Mouse (Mus musculus): Measurements from ENCODE around the gene Cep85l. TPM values are rescaled to one million over a fixed set of nuclear protein-coding genes. Genes with fewer than 3 reads are reported as not detected.
A peak's percentile ranks its signal among the peaks of the same experiment; 100 is the strongest.

The Cep85l gene
- polyA plus RNA-seq, 1 experiment from 2014 or later: 3.9 TPM

DNA sequence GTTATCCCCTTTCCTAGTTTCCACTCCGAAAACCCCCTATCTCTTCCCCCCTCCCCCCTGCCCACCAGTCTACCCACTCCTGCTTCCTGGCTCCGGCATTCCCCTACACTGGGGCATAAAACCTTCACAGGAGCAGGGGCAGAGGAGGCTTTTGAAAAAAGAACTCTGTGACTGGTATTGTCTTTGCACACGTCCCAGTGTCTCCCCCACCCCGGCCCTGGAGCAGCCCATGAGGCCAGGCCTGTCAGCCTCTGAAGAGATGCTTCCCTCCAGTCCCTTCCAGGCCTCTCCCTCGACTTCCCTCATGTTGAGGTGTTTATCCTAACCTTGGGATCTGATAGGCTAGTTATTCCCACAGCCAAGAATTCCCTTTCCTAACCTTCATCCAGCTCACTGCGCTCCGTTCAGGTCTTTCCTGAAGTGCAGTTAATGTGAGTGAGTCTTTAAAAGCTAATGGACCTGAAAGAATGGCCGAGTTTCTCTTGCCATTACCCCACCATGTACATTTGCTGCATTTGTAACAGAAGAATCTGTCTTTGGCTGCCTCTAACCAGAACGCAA, 36.5 kb upstream of the Cep85l start:
- Histone ChIP-seq H3K27me3 (ENCODE audit: control insufficient read depth, insufficient read depth, low read depth, low read length) (no peaks in the 10 kb centered on the region), H3K4me1 (ENCODE audit: control insufficient read depth, insufficient read depth, low read length) (peaks cover 8% of the 10 kb centered on the region), H3K9me3 (replicated peaks; ENCODE audit: control insufficient read depth, low read length, poor library complexity, severe bottlenecking) (no peaks in the 10 kb centered on the region), H3K27ac (ENCODE audit: low read length) (no peak overlapping the region), H3K4me2 (ENCODE audit: low read length) (no peak overlapping the region), H3K36me3 (ENCODE audit: control insufficient read depth, insufficient read depth, low read length) (no peaks in the 10 kb centered on the region), H3K9ac (ENCODE audit: low read depth, low read length) (no peak overlapping the region), H3K4me3 (ENCODE audit: low read depth, low read length) (no peak overlapping the region)
- ATAC-seq: no peak
- WGBS: 57% methylated on average over 9 of the region's 9 CpGs

DNA sequence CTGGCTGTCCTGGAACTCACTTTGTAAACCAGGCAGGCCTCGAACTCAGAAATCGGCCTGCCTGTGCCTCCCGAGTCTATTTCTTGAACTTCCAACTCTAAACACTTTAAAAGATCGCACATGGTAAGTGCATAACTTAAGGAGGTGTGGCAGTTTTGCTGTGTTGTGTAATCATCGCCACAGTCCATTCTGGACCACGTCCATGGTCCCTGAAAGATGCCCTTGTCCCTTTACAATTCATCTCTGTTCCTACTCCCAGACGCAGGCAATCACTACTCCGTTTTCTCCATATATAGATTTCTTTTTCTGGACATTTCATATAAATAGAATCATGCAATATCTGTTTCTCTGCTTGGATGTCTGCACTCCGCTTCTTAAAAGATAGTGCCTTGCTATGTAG, 35.5 kb upstream of the Cep85l start:
- Histone ChIP-seq H3K9me3 (replicated peaks; ENCODE audit: control insufficient read depth, low read length, poor library complexity, severe bottlenecking) (no peaks in the 10 kb centered on the region), H3K27me3 (ENCODE audit: control insufficient read depth, insufficient read depth, low read depth, low read length) (no peaks in the 10 kb centered on the region), H3K4me3 (ENCODE audit: low read depth, low read length) (no peak overlapping the region), H3K4me2 (ENCODE audit: low read length) (no peak overlapping the region), H3K36me3 (ENCODE audit: control insufficient read depth, insufficient read depth, low read length) (no peaks in the 10 kb centered on the region), H3K4me1 (ENCODE audit: control insufficient read depth, insufficient read depth, low read length) (peaks cover 8% of the 10 kb centered on the region), H3K27ac (ENCODE audit: low read length) (no peak overlapping the region), H3K9ac (ENCODE audit: low read depth, low read length) (no peak overlapping the region)
- no peak for ATAC-seq
- WGBS: 90% methylated on average over 9 of the region's 9 CpGs

DNA sequence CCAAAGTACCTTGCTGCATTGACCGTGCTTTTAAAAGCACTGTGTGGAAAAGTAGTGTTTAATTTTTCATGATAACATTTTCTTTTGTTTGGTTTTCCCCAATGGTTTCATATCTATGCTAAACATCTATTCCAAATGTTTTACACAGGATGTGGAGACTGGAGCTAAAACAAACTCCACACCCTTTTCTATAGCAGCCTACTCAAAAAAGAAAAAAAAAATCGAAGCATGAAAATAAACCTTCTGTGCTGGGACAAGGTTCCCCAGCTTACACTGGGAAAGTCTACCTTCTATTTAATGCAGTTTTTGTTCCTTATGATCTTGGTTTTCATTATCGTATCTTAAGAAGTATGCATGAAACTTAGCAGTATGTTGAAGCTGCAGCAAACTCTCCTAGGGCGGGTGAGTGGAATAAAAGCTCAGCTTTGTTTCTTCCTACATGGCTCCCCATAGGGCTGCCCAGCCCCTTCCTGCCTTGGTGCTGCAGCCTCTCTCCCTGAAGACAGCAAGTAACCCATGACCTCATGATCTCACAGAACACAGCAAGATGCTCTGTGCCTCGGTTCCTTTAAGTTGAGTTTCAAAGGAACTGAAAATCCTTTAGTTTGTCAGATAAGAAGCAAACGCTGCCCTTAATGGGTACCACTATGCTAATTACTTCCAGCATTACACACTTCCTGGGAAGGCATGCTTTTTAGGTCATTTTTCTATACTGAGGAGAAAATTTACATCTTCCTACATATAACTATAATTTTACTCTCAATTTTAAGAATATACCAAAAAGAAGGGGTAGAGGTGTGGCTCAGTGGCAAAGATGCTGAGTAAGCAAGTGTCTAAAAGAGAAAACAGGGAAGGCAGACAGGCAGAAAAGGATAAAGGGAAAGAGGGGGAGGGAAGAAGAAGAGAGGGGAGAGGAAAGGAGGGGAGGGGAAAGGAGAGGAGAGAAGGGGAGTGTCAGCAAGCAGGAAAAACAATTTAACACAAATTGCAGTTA, 34.6 kb upstream of the Cep85l start:
- Histone ChIP-seq H3K36me3 (ENCODE audit: control insufficient read depth, insufficient read depth, low read length) (no peaks in the 10 kb centered on the region), H3K4me2 (ENCODE audit: low read length) (no peak overlapping the region), H3K9ac (ENCODE audit: low read depth, low read length) (no peak overlapping the region), H3K4me1 (ENCODE audit: control insufficient read depth, insufficient read depth, low read length) (peaks cover 8% of the 10 kb centered on the region), H3K9me3 (replicated peaks; ENCODE audit: control insufficient read depth, low read length, poor library complexity, severe bottlenecking) (no peaks in the 10 kb centered on the region), H3K4me3 (ENCODE audit: low read depth, low read length) (no peak overlapping the region), H3K27ac (ENCODE audit: low read length) (peak overlapping the region; percentile 58; the same call in 1 of the 2 replicates), H3K27me3 (ENCODE audit: control insufficient read depth, insufficient read depth, low read depth, low read length) (no peaks in the 10 kb centered on the region)
- peak; percentile 71 for ATAC-seq
- 29% methylated on average over 6 of the region's 6 CpGs for WGBS

DNA sequence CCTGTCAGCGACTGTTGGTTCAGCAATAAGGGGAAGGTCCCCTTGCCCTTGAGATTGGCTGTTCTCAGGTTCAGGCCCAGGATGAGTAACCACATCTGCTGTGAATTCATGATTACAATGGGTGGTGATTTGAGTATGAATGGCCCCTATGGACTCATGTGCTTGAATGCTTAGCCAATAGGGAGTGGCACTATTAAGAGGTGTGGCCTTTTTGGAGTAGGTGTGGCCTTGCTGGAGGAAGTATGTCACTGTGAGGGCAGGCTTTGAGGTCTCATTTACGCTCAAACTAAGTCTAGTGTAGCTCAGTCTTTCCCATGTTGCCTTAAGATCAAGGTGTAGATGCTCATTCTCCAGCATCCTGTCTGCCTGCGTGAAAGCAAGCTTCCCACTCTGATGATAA, 33.2 kb upstream of the Cep85l start:
- no peak overlapping the region for H3K9ac ChIP-seq (ENCODE audit: low read depth, low read length)
- no peaks in the 10 kb centered on the region for H3K36me3 ChIP-seq (ENCODE audit: control insufficient read depth, insufficient read depth, low read length)
- H3K9me3 ChIP-seq (replicated peaks; ENCODE audit: control insufficient read depth, low read length, poor library complexity, severe bottlenecking): no peaks in the 10 kb centered on the region
- no peak overlapping the region for H3K4me2 ChIP-seq (ENCODE audit: low read length)
- H3K27me3 ChIP-seq (ENCODE audit: control insufficient read depth, insufficient read depth, low read depth, low read length): no peaks in the 10 kb centered on the region
- H3K4me1 ChIP-seq (ENCODE audit: control insufficient read depth, insufficient read depth, low read length): peaks cover 8% of the 10 kb centered on the region
- no peak overlapping the region for H3K4me3 ChIP-seq (ENCODE audit: low read depth, low read length)
- no peak overlapping the region for H3K27ac ChIP-seq (ENCODE audit: low read length)
- 86% methylated on average over 3 of the region's 3 CpGs for WGBS
- ATAC-seq: no peak

DNA sequence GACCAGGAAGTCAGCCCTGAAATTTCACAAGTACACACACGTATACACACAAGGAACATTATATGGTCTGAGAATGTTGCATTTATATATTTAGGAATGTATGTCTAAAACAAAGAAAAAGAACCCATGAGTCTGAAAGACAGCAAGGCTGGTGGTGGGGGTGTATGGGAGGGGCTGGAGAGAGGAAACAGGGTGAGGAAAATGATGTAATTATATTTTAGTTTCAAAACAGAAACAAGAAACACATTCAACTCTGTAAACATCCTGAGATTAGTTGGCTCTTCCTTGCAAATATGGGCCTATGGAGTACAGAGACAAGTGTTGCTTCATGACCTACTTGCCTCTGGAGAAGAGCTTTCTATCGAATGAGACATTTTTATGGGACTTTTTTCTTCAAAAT, 32.4 kb upstream of the Cep85l start:
- no peak overlapping the region for H3K4me3 ChIP-seq (ENCODE audit: low read depth, low read length)
- H3K4me1 ChIP-seq (ENCODE audit: control insufficient read depth, insufficient read depth, low read length): peaks cover 8% of the 10 kb centered on the region
- no peaks in the 10 kb centered on the region for H3K36me3 ChIP-seq (ENCODE audit: control insufficient read depth, insufficient read depth, low read length)
- H3K9me3 ChIP-seq (replicated peaks; ENCODE audit: control insufficient read depth, low read length, poor library complexity, severe bottlenecking): no peaks in the 10 kb centered on the region
- H3K27me3 ChIP-seq (ENCODE audit: control insufficient read depth, insufficient read depth, low read depth, low read length): no peaks in the 10 kb centered on the region
- no peak overlapping the region for H3K4me2 ChIP-seq (ENCODE audit: low read length)
- H3K9ac ChIP-seq (ENCODE audit: low read depth, low read length): no peak overlapping the region
- WGBS: 84% methylated on average over 2 of the region's 2 CpGs
- H3K27ac ChIP-seq (ENCODE audit: low read length): no peak overlapping the region
- ATAC-seq: no peak

DNA sequence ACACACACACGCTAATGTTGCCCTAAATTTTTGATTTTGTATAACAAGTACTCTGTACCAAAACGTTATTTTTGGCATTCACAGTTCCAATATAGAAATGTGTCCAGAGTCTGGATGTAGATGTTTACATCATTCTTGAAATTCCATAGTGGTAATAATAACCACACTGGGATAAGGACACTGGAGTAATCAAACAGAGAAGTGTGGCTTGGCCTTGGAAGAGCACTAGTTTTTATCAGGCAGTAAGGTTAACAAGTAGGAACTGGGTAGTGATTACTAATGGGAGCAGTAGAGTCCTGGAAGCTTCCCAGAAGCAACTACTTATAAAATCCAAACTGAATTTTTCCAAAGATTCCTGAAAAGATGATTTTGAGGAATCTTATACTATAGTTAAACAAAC, 31.1 kb upstream of the Cep85l start:
- WGBS: 71% methylated on average over 2 of the region's 2 CpGs
- peaks cover 8% of the 10 kb centered on the region for H3K4me1 ChIP-seq (ENCODE audit: control insufficient read depth, insufficient read depth, low read length)
- ATAC-seq: no peak

DNA sequence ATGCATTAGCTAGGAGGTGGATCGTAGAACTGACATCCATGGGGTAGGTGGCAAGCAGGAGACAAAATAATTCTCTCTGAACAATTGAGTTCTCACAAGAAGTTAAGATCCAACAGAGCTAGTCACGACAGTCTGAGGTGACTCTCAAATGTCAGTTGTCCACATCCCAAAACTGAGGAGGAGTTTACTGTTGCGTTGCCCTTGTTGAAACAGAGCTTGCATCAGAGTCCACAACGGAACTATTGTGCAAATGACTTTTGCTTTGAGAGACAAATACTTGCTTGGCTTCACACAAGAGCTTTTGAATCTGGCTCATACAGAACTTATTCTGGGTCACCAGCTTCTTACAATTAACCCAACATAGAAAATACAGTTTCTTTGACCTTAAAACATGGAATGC, 27.7 kb upstream of the Cep85l start:
- no peak overlapping the region for H3K27ac ChIP-seq (ENCODE audit: low read length)
- H3K36me3 ChIP-seq (ENCODE audit: control insufficient read depth, insufficient read depth, low read length): no peaks in the 10 kb centered on the region
- H3K9me3 ChIP-seq (replicated peaks; ENCODE audit: control insufficient read depth, low read length, poor library complexity, severe bottlenecking): no peaks in the 10 kb centered on the region
- H3K4me2 ChIP-seq (ENCODE audit: low read length): no peak overlapping the region
- WGBS: 84% methylated on average over 4 of the region's 4 CpGs
- no peaks in the 10 kb centered on the region for H3K4me1 ChIP-seq (ENCODE audit: control insufficient read depth, insufficient read depth, low read length)
- no peak overlapping the region for H3K9ac ChIP-seq (ENCODE audit: low read depth, low read length)
- no peak overlapping the region for H3K4me3 ChIP-seq (ENCODE audit: low read depth, low read length)
- no peaks in the 10 kb centered on the region for H3K27me3 ChIP-seq (ENCODE audit: control insufficient read depth, insufficient read depth, low read depth, low read length)
- ATAC-seq: no peak

More for the DNA sequence above, 31.1 kb upstream of the Cep85l start:
- Histone ChIP-seq H3K4me2 (ENCODE audit: low read length) (no peak overlapping the region), H3K9me3 (replicated peaks; ENCODE audit: control insufficient read depth, low read length, poor library complexity, severe bottlenecking) (no peaks in the 10 kb centered on the region), H3K9ac (ENCODE audit: low read depth, low read length) (no peak overlapping the region), H3K27me3 (ENCODE audit: control insufficient read depth, insufficient read depth, low read depth, low read length) (no peaks in the 10 kb centered on the region), H3K36me3 (ENCODE audit: control insufficient read depth, insufficient read depth, low read length) (no peaks in the 10 kb centered on the region), H3K4me3 (ENCODE audit: low read depth, low read length) (no peak overlapping the region), H3K27ac (ENCODE audit: low read length) (no peak overlapping the region)

DNA sequence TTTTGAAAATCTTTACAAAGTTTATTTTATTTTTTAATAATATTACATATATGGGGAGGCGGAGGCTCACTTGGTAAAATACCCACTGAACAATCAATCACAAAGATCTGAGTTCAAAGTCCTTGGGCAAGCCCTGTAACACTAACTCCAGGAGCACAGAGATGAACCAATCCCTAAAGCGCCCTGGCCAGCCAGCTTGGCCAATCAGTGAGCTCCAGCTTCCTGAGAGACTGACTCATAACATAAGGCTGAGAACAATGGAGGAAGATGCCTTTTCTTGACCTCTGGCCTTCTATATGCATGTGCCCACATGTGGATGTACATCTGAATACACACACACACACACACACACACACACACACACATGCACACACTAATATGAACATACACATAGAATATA, 27.1 kb upstream of the Cep85l start:
- no peak for ATAC-seq
- H3K9ac ChIP-seq (ENCODE audit: low read depth, low read length): no peak overlapping the region
- no peaks in the 10 kb centered on the region for H3K9me3 ChIP-seq (replicated peaks; ENCODE audit: control insufficient read depth, low read length, poor library complexity, severe bottlenecking)
- no peak overlapping the region for H3K4me2 ChIP-seq (ENCODE audit: low read length)
- no peaks in the 10 kb centered on the region for H3K36me3 ChIP-seq (ENCODE audit: control insufficient read depth, insufficient read depth, low read length)
- no peak overlapping the region for H3K27ac ChIP-seq (ENCODE audit: low read length)
- WGBS: 93% methylated on average over 2 of the region's 2 CpGs
- H3K27me3 ChIP-seq (ENCODE audit: control insufficient read depth, insufficient read depth, low read depth, low read length): no peaks in the 10 kb centered on the region
- no peaks in the 10 kb centered on the region for H3K4me1 ChIP-seq (ENCODE audit: control insufficient read depth, insufficient read depth, low read length)
- H3K4me3 ChIP-seq (ENCODE audit: low read depth, low read length): no peak overlapping the region

DNA sequence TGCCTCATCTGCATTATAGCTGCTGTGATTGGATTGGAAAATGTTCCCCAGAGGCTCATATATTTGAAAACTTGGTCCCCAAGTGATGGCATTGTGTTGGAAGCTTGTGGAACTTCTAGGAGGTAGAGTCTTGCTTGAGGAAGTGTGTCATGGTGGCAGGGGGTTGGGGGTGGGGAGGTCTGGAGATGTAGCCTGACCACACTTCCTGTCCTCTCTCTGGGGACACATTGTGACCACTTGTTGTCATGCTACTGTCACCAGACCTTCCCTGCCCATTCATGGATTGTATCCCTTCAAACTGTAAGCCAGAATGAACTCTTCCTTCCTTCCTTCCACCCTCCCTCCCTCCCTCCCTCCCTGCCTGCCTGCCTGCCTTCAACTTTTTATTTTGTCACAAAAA, 22.5 kb upstream of the Cep85l start:
- ATAC-seq: no peak
- no peak overlapping the region for H3K4me3 ChIP-seq (ENCODE audit: low read depth, low read length)
- peaks cover 6% of the 10 kb centered on the region for H3K4me1 ChIP-seq (ENCODE audit: control insufficient read depth, insufficient read depth, low read length)
- no peak overlapping the region for H3K4me2 ChIP-seq (ENCODE audit: low read length)
- H3K9me3 ChIP-seq (replicated peaks; ENCODE audit: control insufficient read depth, low read length, poor library complexity, severe bottlenecking): no peaks in the 10 kb centered on the region
- H3K27me3 ChIP-seq (ENCODE audit: control insufficient read depth, insufficient read depth, low read depth, low read length): no peaks in the 10 kb centered on the region
- H3K9ac ChIP-seq (ENCODE audit: low read depth, low read length): no peak overlapping the region
- H3K36me3 ChIP-seq (ENCODE audit: control insufficient read depth, insufficient read depth, low read length): no peaks in the 10 kb centered on the region
- H3K27ac ChIP-seq (ENCODE audit: low read length): no peak overlapping the region

Measured in midbrain, embryonic 16.5 days (tissue).